Mouse (Mus musculus) thymus, postnatal 25 days (tissue): Measurements from ENCODE around the gene Ppp3ca.

Experiments used
- DNase-seq: peaks from one replicate; pipeline ENCODE4 v3.0.0; 2022

Ppp3ca gene

DNA sequence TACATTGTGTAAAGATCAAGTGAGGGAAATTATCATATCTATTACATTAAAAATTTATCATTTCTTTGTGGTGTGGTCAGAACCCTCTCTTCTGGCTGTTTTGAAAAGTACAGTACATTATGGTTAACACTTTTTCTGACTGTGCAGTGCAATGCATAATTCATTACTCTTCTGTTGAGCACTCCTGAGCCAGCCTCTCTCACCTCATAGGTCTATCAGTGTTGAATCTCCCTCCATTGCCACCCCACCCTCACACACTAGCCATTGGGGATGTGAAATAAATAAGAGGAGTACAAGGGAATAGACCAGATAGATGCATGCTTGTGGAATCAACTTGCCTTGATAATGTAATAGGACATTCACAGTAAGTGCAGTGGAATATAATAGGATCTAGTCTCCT lies 194.4 kb downstream of the Ppp3ca start:
- DNase-seq = no peak

DNA sequence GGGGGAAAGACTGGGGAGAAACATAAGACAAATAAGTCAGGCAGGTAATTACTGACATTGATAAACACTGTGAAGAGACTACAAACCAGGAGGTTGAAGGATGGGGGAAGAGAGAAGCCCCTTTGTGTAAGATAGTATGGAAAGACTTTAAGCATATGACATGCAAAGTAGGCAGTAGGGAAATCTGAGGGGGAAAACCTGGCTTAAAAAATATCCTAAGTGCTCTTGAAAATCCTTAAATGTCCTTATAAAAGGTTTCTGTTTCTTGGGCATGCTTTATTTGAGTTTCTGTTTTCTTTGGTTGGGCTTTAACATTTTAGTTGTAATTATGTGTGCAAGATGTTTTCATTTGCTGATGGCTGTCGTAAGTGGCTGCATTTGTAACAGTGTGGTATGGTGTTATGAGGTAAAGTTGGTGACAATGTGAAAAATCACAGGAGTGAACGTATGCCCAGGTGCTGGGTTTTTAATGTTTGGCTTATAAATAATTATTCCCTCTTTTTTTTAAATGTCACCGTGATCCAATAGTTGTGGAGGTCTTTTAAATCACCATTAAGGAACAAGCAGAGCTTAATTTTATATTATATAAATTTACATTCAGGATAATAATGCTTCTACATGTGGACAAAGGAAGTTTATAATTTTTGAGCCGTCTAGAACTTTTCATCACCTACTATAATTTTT lies 195.4 kb downstream of the Ppp3ca start:
- DNase-seq = no peak

DNA sequence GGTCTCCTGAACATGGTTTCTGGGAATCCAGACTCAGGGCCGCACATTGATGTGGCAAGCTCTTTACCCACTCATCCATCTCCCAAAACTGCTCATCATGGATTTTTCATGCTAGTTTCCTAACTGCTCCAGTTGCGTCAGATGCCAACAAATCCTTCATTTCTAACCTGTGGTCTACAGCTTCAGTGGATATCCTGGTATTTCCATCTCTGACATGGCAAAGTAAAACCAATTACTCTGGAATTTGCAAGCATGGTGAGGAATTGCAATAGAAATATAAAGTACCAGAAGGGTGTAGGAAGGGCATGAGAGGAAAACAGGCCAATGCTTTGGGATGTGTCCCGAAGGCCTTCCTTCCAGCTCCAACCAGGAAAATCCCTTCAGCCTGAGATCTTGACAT lies 196.2 kb downstream of the Ppp3ca start:
- DNase-seq = no peak

DNA sequence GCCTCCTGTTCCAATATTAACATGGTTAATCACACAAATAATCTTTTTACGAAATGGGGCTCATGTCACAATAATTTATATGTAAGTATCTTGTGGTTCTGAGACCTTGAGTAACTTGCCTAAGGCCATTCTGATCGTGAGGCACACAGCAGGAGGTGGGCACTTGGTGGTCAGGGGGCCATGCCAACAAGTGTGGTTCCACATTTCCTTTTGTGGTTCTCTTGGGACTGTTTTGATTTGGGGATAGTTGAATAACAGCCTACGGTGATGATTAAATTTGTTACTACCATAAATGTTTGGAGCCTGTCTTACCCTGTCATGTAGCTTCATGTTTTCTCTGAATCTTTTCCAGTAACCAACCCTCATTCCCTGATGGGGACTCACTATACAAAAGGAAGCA lies 196.6 kb downstream of the Ppp3ca start:
- DNase-seq = no peak

DNA sequence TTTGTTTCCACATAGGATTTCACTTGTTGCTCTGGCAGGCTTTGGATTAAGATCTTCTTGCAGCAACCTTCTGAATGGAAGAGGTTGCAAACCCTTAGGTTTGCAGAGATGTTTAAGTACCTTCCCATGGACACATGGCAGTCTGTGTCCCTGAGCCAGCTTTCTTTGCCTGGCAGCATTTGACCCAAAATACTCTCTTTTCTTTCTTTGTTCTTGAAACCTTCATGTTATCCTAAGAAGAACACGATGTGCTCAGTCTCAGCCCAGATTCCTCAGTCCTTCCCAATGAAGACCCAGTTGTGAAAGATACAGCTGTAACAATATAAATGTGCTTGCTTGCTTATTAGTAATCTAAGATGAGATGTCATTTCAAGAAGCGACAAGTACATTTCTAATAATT lies 197.4 kb downstream of the Ppp3ca start:
- no peak for DNase-seq

DNA sequence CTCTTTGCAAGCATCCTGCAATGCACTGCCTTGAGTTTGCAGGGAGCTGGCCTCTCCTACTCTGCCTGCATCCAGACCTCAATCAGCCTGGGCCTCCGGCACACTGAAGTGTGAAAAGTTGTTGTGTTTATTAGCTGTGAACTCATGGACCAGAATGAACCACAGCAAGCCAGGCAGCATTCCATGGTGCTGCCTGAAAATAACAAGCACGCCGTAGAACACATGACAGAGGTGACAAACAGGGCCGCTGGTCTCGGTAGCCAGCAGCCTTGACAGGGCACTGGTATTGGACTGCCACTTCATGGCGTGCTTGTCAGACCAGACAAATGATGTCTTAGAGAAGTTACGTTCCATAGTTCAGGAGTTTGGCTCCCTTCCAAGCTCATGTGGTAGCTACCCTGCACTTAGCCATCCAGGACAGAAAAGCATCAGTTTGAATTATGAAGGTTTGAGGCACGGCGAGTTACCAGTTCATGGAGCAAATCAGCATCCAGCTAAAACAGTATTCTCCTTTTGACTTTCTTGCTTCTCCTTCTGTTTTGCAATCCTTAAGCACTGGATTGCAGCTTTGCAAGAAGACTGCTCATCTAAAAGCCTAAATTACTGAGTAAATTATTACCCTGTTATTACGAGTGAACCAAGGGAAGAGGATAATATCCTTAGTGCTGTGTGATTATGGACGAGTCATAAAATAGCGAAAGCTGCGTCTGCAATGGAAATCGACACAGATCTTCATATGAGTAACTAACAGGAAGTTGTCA lies 202.0 kb downstream of the Ppp3ca start:
- DNase-seq = no peak

DNA sequence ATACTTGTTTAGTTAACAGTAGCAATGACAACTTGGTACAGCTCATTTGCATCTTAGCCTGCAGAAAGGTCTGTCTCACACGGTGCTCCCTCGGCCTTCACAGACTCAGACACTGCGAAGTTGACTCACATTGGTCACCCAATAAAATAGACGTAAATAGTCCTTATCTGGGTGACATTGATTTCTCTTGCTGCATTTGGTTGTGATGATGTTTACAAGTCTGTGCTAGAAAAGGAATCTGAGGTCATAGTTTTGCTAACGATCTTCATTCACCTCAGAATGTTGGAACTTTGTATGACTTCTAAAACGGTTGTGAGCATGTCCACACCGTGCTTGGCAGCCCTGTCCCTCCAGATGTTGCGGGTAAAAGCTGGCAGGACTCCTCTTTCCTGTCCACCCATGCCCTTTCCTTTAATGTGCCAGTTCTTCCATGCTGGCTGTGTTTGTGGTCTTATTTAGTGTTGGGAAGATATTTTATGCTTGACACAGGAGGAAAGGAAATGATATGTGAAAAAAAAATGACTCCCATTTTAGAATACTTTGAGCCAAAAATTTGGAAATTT lies 202.7 kb downstream of the Ppp3ca start:
- no peak for DNase-seq

DNA sequence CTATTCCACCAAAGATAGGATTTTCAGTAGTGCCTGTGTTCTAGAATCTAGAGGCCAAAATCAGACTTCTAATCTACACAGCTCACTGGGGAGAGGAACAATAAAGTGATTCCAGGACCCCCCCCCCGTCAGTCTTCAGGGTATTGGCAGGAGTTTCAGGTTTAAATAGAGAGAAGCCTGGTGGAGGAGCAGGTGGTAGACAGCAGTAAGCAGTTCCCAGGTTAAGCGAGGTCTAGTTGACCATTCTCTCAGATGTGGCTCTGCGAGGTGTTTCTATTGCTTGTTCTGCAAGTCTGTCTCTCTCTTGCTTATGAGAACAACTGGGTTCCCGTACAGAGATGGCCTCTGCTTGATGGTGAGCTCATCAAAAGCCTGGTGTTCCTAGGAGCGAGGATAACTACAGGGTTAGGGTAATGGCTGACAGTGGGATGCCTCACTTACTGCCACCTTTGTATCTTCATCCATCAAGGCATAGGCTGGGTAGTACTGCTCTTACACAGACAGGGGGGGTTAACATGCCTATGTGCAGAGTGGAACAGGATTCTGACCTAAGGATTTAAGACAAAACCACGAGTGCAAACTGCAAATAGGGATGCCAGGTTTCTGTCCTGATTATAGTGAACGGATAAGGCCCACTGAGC lies 204.0 kb downstream of the Ppp3ca start:
- DNase-seq = no peak

DNA sequence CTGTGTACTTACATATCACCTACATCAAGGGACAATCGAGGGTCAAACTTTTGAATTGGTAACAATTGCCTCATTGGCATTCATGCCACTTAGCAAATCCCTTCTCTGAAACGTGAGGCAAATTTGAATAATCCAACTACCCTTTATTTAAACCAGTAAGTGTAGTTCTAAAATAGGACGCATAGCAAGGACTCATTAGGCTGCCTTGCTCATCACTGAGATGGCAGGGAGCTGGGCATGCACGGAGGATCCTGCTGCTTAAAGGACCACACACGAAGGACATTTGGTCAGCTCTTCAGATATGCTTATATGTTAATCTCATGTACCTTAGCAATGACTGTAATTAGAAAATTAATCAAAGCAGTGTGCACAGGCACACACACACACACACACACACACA lies 204.6 kb downstream of the Ppp3ca start:
- no peak for DNase-seq

DNA sequence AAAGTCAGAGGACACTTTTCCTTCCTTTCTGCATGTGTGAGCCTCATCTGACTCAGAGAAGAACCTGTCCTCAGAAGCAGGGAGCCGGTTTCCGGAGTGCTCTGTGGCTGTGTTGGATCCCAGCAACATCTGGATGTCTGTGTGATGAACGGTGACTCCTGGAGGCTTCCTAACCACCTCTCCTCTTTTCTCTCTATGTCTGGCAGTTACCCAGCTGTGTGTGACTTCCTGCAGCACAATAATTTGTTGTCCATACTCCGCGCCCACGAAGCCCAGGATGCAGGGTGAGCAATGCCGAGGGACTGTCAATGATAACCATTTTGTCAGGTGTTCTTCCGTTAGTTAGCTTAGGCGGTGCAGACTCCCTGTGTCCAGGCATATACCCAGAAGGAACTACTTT lies 217.8 kb downstream of the Ppp3ca start:
- DNase-seq = no peak

DNA sequence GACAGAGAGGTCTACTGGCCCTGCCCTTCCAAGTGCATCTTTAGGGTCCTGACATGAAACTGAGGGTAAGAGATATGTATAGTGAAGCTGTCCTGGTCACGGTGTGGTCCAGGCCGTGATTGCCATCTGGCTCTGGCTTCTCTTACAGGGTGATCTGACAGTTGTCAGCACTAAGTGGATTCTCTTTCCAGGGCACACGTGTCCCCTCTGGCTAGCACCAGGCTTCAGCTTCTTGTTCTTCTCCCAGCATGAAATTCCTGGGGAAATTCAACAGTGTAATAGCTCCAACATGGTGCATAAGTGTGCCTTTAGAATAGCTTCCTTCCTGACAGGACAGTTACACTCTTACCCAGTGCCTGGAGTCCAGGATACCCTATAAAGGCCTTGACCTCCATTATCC lies 222.2 kb downstream of the Ppp3ca start:
- no peak for DNase-seq

DNA sequence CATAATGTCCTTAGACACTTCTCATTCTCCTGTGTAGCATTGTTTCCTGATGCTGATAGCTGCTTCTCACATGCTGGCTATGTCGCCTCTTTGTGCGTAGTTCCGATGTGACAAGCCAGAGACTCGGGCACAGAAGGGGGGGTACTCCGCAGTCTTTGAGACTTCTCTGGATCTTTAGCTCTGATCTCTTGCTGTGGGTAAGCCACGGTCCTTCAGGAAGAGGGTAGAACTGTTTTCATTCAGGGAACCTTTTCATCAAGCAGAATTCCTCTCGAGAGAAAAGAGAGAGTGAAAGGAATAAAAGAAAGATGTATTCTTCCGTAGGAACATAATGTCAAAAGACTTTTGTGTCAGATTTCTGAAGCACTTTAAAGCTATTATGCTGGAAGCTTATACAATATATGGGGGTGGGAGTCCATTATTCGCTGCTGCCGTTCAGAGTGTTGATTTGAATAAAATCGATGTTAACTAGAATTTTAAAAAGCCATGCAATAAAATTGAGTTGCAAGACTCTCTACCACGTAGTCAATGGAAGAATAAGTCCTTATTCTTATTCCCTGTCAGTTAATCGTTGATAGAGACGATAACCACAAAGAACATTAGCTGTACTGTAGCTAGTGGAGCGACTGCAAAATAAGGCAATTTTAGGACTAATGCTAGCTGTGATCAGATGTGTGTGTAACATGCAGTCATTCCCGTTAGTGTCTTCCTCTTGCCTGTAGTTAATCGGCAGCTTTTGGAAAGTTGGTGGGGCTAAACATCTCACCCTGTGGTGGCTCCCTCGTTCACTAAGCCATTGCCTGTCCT lies 223.9 kb downstream of the Ppp3ca start:
- DNase-seq = no peak

DNA sequence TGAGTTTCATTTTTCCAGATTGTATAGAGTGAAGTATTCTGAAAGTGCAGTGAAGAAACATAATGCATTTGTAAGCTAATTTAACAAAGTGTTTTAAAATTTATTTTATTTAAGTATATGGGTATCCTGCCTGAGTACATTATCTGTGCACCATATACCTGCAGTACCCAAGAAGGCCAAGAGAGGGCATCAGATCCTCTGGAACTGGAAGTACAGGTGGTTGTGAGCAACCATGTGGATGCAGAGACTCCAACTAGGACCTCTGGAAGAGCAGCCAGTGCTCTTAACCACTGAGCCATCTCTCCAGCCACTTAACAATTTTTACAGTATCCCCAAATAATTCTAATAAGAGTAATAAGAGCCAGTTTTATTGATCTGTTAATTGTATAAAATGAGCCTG lies 225.6 kb downstream of the Ppp3ca start:
- peak; percentile 51 for DNase-seq

DNA sequence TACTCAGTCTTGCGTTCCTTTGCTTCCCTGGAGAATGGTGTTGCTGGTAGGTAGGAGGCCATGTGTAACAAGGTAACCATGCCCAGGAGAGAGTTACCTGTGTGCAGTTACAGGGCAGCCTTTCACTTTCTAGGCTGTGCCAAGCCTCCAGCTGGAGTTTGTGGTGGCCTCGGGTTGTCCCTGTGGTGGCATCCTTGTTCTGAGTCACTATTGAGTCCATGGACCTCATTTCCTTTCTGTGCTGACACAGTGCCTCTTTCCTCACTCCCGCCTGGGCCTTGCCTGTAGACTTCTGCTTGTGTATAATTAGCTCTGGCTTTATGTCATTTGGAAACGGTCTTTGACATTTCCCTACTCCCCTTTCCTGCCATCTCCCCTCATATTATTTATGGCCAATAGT lies 226.4 kb downstream of the Ppp3ca start:
- DNase-seq = no peak

DNA sequence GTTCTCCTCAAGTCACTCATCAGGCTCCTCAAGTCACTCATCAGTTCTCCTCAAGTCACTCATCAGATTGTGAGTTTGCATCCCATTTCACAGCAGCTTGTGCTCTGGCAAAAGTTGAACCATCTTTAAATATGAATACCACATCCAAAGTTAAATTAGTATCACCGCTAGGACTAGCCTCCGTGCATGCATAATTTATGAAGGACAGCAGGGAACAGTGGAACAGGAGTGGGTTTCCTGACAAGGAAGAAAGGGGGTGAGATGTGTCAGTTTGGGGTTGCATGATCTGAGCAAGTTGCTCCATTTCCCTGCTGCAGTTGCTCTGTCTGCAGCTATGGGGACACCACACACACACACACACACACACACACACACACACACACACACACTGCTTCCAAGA lies 229.8 kb downstream of the Ppp3ca start:
- DNase-seq = no peak

DNA sequence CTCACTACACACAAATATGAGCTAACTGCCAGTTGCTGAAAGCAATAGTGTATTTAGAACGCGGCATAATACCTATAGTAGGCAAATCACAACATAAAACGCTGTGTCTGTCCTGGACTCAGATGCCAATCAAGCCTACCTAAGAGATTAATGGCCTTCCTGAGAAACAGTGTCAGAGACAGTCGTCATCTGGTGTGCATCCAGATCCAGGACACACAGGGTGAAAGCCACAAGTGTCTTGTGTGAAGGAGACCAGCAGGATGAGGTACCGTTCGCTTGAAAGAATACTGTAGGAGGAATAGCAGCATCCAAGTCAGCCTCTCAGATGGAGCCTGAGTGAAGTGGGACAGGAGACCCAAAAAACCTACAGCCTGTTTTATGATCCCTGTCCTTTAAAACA lies 231.1 kb downstream of the Ppp3ca start:
- DNase-seq = no peak

DNA sequence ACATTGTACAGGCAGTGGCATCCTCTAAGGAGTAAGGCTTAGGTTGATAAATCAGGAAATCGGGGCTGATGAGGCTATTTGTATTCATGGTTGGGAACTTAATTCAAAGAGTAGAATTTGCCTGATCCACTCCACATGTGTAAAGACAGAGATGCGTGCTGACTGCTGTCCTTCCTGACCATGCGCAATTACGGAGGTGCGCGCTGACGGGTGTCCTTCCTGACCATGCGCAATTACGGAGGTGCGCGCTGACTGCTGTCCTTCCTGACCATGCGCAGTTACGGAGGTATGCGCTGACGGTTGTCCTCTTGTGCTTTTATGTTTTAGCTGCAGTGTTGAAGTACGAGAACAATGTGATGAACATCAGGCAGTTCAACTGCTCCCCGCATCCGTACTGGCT lies 232.9 kb downstream of the Ppp3ca start:
- DNase-seq = no peak

DNA sequence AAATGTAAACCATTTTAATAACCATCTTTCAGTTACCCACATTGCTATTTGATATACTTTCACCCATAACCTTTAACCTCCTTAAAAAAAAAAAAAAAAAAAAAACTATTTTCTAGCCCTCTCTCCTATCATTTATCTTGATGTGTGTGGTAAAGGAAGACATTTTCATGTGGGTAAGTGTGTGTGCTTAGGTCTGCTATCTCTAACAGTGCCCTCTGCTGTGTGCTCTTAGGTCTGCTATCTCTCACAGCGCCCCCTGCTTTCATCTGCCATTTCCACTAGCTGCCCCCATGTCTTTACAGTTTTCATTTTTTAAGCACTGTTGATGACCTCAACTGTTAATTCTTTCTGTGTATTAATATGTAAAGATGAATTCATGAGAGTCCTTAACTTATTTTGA lies 235.7 kb downstream of the Ppp3ca start:
- DNase-seq = peak; percentile 40

DNA sequence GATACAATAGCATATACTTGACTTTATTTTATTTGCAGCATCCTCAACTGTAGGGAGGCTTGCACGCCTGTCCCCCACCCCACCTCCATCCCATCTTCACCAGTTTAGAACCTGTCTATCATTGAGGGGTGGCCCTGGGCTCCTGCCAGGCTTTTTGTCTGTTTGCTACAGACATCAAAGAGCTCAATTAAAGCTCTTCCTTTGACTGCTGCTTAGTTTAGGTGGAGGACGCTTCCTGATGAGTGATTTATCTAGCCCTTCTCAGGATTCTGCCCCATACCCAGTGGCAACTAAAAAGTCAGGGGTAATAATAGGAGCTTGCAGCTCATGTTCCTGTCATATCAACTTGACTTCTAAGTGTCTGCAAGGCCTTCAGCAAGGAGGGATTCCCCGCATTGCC lies 239.6 kb downstream of the Ppp3ca start:
- no peak for DNase-seq

DNA sequence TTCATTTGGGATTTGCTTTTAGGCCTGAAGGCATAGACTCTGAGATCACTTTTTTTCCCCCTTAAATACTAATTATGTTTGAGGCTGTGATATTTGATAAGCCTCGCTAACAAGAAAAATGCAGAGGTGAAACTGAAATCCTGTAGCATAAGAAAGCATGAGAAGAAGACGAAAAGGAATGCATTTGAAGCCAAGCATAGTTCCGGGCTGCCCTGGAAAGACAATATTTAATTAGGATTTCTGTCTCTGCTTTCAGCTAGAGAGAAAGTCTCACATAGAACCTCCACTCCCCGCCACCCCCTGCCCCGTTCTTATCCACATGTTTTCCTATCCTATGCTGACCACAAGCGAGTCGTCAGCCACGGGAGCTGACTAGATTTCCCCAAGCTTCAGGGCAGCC lies 241.4 kb downstream of the Ppp3ca start:
- DNase-seq = no peak

DNA sequence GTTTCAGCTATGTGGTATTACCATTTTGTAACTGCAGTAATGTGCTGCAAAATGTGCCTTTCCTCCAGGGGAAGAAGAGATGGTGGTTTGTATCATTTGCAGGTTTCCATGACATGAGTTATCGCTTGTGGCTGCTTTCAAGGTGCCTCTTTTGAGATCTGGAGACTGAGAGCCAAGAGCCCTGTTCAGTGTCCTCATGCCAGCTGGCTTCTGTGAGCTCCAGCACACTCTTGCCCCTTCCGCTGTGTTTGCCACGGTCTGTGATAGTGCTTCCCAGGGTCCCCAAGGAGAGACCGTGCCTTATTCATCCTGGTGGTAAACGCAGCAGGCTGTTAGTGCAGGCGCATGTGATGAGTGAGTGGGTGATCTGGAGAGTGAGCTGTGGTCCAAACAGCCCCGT lies 247.2 kb downstream of the Ppp3ca start:
- DNase-seq = no peak

DNA sequence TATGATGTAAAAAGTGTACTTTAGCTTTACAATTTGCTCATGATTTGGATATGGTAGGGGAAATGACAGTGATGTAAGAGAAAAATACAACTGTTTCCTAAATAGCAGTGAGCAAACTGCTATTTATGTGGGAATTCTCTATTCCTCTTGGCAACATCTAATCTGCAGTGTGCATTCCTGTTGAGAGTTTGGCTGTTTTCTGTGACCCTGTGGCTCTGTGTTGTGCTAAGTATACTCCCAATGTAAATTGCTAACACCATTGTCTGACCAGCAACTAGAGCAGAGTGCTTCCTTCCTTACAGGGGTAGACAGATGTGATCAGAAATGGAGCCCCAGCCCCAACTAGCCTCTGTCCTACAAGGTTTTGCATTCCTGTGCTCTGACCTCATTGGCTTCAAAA lies 263.1 kb downstream of the Ppp3ca start:
- DNase-seq = no peak
